Mouse (Mus musculus): ENCODE results near the gene Ephb6. TPM values are rescaled to one million over a fixed set of nuclear protein-coding genes. Genes with fewer than 3 reads are reported as not detected.
"Not testable (repeated sequence)": the region's sequence is repeated elsewhere in the genome, so short reads cannot be mapped to it uniquely, and the experiment has no call there.

The Ephb6 gene
- polyA plus RNA-seq (2015; fragmentation: Nextera tagmentation; extraction: Ambion mirVana) = 0.48 and 0.59 TPM in 2 replicates

GRCm38 (mm10) chr6:41605061-41605793 is at the start of gene Ephb6:
Gene Ephb6, plus strand, starts transcription at chr6:41605482.
- ATAC-seq (ENCODE audit: insufficient read depth) = peak; percentile 88
- Histone ChIP-seq H3K4me1 (replicated peaks) (peaks cover 9% of the 10 kb centered on the region; the same call in 1 of the 2 replicates), H3K27ac (replicated peaks) (no peak within 1 kb of the TSS), H3K27me3 (peaks cover 25% of the 10 kb centered on the region), H3K9ac (0 out of 2 replicates have a peak within 1 kb of the TSS, but pooled peaks have one; percentile 27), H3K4me2 (peak within 1 kb of the TSS; percentile 80), H3K36me3 (replicated peaks) (no peaks in the 10 kb centered on the region), H3K9me3 (replicated peaks) (no peaks in the 10 kb centered on the region), H3K4me3 (replicated peaks) (peak within 1 kb of the TSS; percentile 61)
- WGBS (ENCODE audit: insufficient replicate concordance) = under 1% methylated on average over 66 of the region's 68 CpGs

DNA sequence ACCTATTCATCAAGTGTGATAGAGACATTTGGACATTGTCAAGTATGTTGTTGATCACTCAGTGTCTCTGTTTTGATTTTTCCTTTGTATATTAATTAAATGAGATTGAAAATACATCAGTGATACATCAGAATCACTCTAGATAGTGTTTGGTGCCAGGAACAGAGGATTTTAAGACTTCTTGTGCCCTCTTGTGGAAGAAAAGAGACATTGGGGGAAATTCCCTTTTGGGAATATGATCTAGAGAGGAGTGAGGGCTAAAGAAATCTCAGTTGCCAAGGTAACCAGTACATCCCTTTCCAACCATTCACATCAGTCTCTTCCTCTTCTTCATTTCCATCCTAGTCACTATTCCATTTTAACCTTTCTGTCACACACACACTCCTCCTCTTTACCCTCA is 48.9 kb upstream of the Ephb6 start:
- no peak overlapping the region for H3K27ac ChIP-seq (replicated peaks)
- no peaks in the 10 kb centered on the region for H3K27me3 ChIP-seq
- H3K9me3 ChIP-seq (replicated peaks) = no peaks in the 10 kb centered on the region
- no peak for ATAC-seq (ENCODE audit: insufficient read depth)
- H3K4me3 ChIP-seq (replicated peaks) = no peak overlapping the region
- no peak overlapping the region for H3K9ac ChIP-seq
- H3K4me2 ChIP-seq = no peak overlapping the region
- H3K4me1 ChIP-seq (replicated peaks) = peaks cover 14% of the 10 kb centered on the region
- no peaks in the 10 kb centered on the region for H3K36me3 ChIP-seq (replicated peaks)

- no peak overlapping the region for H3K4me3 ChIP-seq (replicated peaks)
- peak; percentile 71 for ATAC-seq (ENCODE audit: insufficient read depth)
- peaks cover 14% of the 10 kb centered on the region for H3K4me1 ChIP-seq (replicated peaks)
- H3K27ac ChIP-seq (replicated peaks) = no peak overlapping the region
- H3K4me2 ChIP-seq = no peak overlapping the region
- H3K36me3 ChIP-seq (replicated peaks) = no peaks in the 10 kb centered on the region
- 46% methylated on average over 5 of the region's 5 CpGs for WGBS (ENCODE audit: insufficient replicate concordance)
- H3K9me3 ChIP-seq (replicated peaks) = no peaks in the 10 kb centered on the region
- H3K27me3 ChIP-seq = no peaks in the 10 kb centered on the region
- no peak overlapping the region for H3K9ac ChIP-seq
These were observed 47.8 kb upstream of the Ephb6 start for GRCm38 (mm10) chr6:41557468-41557867.

DNA sequence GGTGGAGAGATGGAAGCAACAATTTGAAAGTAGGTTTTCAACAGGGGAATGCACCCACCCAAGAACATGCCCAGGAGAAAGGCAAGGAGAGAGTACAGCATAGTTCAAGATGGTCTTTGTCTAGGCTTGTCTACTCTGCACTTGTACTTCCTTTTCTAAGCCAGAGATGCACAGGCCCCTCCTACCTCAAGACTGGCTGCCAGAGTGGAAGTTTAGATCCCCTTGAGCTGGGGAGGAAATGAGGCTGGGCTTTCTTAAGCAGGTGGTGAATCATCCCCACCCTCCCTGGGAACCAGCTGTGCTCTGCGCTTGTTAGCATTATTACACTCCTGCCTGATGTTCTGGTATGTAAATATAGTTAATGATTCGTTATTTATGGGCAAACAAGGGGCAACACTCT is 47.0 kb upstream of the Ephb6 start:
- no peaks in the 10 kb centered on the region for H3K27me3 ChIP-seq
- 36% methylated on average over 2 of the region's 2 CpGs for WGBS (ENCODE audit: insufficient replicate concordance)
- no peak for ATAC-seq (ENCODE audit: insufficient read depth)
- no peak overlapping the region for H3K27ac ChIP-seq (replicated peaks)
- H3K9me3 ChIP-seq (replicated peaks) = no peaks in the 10 kb centered on the region
- H3K36me3 ChIP-seq (replicated peaks) = no peaks in the 10 kb centered on the region
- no peak overlapping the region for H3K4me3 ChIP-seq (replicated peaks)
- H3K9ac ChIP-seq = no peak overlapping the region
- no peak overlapping the region for H3K4me2 ChIP-seq
- peaks cover 14% of the 10 kb centered on the region for H3K4me1 ChIP-seq (replicated peaks)

DNA sequence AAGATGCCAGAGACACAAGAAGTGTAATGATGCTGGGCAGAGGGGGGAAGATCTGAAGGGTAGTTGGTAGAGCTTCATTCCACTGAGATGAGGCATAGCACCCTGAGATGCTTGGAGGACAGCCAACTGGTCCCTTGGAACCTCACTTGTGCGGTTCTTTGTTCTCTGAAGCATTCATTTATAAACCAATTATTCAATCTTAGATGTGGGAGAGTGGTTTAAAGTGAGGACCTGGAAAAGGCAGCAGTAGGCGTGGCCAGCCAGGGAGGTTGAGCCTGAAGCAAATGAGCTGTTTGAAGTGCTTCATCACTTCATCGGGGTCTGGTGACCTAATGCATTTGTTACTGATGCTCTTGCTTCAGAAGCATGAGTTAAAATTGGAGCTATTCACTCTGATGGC is 46.0 kb upstream of the Ephb6 start:
- 47% methylated on average over 3 of the region's 3 CpGs for WGBS (ENCODE audit: insufficient replicate concordance)
- no peak overlapping the region for H3K4me2 ChIP-seq
- H3K36me3 ChIP-seq (replicated peaks) = no peaks in the 10 kb centered on the region
- H3K27ac ChIP-seq (replicated peaks) = no peak overlapping the region
- no peak for ATAC-seq (ENCODE audit: insufficient read depth)
- peaks cover 14% of the 10 kb centered on the region for H3K4me1 ChIP-seq (replicated peaks)
- H3K9ac ChIP-seq = no peak overlapping the region
- H3K4me3 ChIP-seq (replicated peaks) = no peak overlapping the region
- H3K9me3 ChIP-seq (replicated peaks) = no peaks in the 10 kb centered on the region
- H3K27me3 ChIP-seq = no peaks in the 10 kb centered on the region

DNA sequence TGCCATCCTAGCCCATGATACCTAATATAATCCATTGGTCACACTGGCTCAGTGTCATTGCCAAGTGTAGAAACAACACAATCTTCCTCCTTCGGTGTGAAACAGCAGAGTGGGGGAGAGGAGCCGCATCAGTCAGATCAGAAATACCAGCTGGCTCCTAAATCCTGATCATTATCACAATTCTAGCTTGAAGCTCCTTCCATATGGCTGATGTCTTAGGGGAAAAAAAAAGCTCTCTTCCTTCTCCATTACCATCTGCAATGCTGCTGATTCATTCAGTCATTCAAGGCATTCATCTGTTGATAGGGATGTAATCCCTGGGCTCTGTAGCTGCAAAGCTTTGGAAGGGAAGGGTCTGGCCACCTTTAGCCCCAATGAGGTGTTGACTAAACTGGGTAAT is 45.0 kb upstream of the Ephb6 start:
- H3K4me2 ChIP-seq = no peak overlapping the region
- H3K27ac ChIP-seq (replicated peaks) = no peak overlapping the region
- no peaks in the 10 kb centered on the region for H3K9me3 ChIP-seq (replicated peaks)
- peaks cover 14% of the 10 kb centered on the region for H3K4me1 ChIP-seq (replicated peaks)
- no peak for ATAC-seq (ENCODE audit: insufficient read depth)
- no peaks in the 10 kb centered on the region for H3K36me3 ChIP-seq (replicated peaks)
- H3K4me3 ChIP-seq (replicated peaks) = no peak overlapping the region
- WGBS (ENCODE audit: insufficient replicate concordance) = 58% methylated on average over 2 of the region's 2 CpGs
- H3K9ac ChIP-seq = no peak overlapping the region
- H3K27me3 ChIP-seq = no peaks in the 10 kb centered on the region

GRCm38 (mm10) chr6:41562598-41562997 is 42.7 kb upstream of the Ephb6 start:
- Histone ChIP-seq H3K4me1 (replicated peaks) (peaks cover 8% of the 10 kb centered on the region), H3K9me3 (replicated peaks) (no peaks in the 10 kb centered on the region), H3K4me2 (peak overlapping the region; percentile 23; the same call in 1 of the 2 replicates), H3K27ac (replicated peaks) (no peak overlapping the region), H3K9ac (no peak overlapping the region), H3K27me3 (no peaks in the 10 kb centered on the region), H3K36me3 (replicated peaks) (no peaks in the 10 kb centered on the region), H3K4me3 (replicated peaks) (peak overlapping the region; percentile 41)
- WGBS (ENCODE audit: insufficient replicate concordance) = 73% methylated on average over 4 of the region's 4 CpGs
- ATAC-seq (ENCODE audit: insufficient read depth) = no peak

DNA sequence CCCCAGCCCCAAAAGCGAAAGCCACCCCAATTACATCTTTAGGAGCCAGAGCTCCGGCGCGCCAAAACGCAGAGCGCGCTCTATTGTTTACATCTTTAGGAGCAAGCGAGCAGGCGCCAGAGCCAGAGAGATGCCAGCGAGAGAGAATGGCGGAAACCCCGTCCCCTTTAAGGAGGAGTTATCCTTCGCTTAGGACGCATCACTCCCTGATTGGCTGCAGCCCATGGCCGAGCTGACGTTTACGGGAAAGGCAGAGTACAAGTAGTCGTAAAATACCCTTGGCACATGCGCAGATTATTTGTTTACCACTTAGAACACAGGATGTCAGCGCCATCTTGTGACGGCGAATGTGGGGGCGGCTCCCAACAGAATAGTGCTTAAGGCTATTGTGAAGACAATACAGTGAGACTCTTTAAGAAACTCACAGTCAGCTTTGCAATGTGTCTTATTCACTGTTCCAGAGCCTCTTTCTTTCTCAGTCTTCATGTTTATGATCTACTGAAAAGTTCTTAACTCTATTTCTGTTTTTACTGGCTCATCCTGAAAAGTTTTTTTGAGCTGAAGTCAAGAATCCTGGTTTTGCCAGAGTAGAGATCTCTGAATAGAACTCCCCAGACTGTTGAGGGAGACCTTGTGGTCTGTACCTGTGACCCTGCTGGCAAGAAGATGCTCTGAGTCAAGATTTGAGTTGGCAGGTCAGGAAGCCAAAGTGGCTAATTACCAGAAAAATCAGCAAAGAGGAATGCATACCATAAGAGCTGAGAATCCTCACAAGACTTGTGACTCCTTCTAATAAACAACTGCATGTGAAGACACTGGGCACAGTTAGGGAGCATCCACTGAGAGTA is 42.0 kb upstream of the Ephb6 start:
- H3K9ac ChIP-seq; ATAC-seq (ENCODE audit: insufficient read depth); H3K27me3 ChIP-seq; H3K36me3 ChIP-seq (replicated peaks); H3K9me3 ChIP-seq (replicated peaks); H3K27ac ChIP-seq (replicated peaks); H3K4me1 ChIP-seq (replicated peaks): not testable (repeated sequence)
- Histone ChIP-seq H3K4me2 (peak overlapping the region; percentile 23; the same call in 1 of the 2 replicates), H3K4me3 (replicated peaks) (peak overlapping the region; percentile 41)
- 57% methylated on average over 6 of the region's 23 CpGs for WGBS (ENCODE audit: insufficient replicate concordance)

GRCm38 (mm10) chr6:41565261-41565660 is 40.0 kb upstream of the Ephb6 start:
- Histone ChIP-seq H3K36me3 (replicated peaks) (no peaks in the 10 kb centered on the region), H3K27ac (replicated peaks) (no peak overlapping the region), H3K4me1 (replicated peaks) (no peaks in the 10 kb centered on the region), H3K4me2 (no peak overlapping the region), H3K4me3 (replicated peaks) (no peak overlapping the region), H3K27me3 (no peaks in the 10 kb centered on the region), H3K9ac (no peak overlapping the region), H3K9me3 (replicated peaks) (no peaks in the 10 kb centered on the region)
- WGBS (ENCODE audit: insufficient replicate concordance) = 62% methylated on average over 1 of the region's 1 CpGs
- ATAC-seq (ENCODE audit: insufficient read depth) = no peak

DNA sequence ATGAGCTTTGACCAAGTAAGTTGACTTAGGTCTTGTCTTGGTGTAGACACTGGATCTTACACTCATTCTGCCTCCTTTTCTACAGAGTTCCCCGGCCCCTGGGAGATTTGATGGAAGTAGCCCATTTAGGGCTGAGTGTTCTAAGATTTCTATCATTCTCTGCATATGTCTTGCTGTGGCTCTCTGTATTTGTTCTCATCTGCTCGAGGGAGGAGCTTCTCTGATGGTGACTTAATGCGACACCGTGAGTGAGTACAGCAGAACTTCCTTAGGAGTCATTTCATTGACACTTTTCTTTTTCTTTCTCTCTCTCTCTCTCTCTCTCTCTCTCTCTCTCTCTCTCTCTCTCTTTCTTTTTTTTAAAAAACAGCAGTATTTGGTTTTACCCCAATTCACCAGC is 38.3 kb upstream of the Ephb6 start:
- WGBS (ENCODE audit: insufficient replicate concordance) = 67% methylated on average over 4 of the region's 4 CpGs
- Histone ChIP-seq H3K4me3 (replicated peaks) (no peak overlapping the region), H3K4me2 (no peak overlapping the region), H3K27ac (replicated peaks) (no peak overlapping the region), H3K4me1 (replicated peaks) (no peaks in the 10 kb centered on the region), H3K36me3 (replicated peaks) (no peaks in the 10 kb centered on the region), H3K9me3 (replicated peaks) (no peaks in the 10 kb centered on the region), H3K27me3 (no peaks in the 10 kb centered on the region), H3K9ac (no peak overlapping the region)
- no peak for ATAC-seq (ENCODE audit: insufficient read depth)

- H3K4me3 ChIP-seq (replicated peaks) = no peak overlapping the region
- no peak overlapping the region for H3K4me2 ChIP-seq
- H3K9ac ChIP-seq = no peak overlapping the region
- no peaks in the 10 kb centered on the region for H3K36me3 ChIP-seq (replicated peaks)
- ATAC-seq (ENCODE audit: insufficient read depth) = no peak
- WGBS (ENCODE audit: insufficient replicate concordance) = 65% methylated on average over 3 of the region's 3 CpGs
- H3K4me1 ChIP-seq (replicated peaks) = no peaks in the 10 kb centered on the region
- H3K9me3 ChIP-seq (replicated peaks) = no peaks in the 10 kb centered on the region
- no peaks in the 10 kb centered on the region for H3K27me3 ChIP-seq
- H3K27ac ChIP-seq (replicated peaks) = no peak overlapping the region
These were observed 36.2 kb upstream of the Ephb6 start for GRCm38 (mm10) chr6:41569078-41569477.
